Mouse (Mus musculus) kidney, adult 2 months (tissue): Measurements from ENCODE around the gene Frmd4a. TPM values are rescaled to one million over a fixed set of nuclear protein-coding genes. Genes with fewer than 3 reads are reported as not detected.

Source experiments
- DNase-seq: peaks from one replicate; pipeline ENCODE4 v3.0.0; 2021
- H3K27ac ChIP-seq: fragments of 200-500 bp; 2 replicates; pipeline ENCODE4 v1.5.1; 2012; ENCODE audit warnings: low read depth, low read length, control low read depth, inconsistent platforms; ENCODE audit not compliant: insufficient read depth
- H3K27me3 ChIP-seq: fragments of 200-500 bp; replicated peaks from 2 replicates; pipeline ENCODE4 v1.6.1; 2012; ENCODE audit warnings: mild to moderate bottlenecking, moderate library complexity, low read length, inconsistent platforms; ENCODE audit not compliant: control insufficient read depth, insufficient read depth
- H3K36me3 ChIP-seq: fragments of 200-500 bp; 2 replicates; pipeline ENCODE4 v1.6.1; 2012; ENCODE audit warnings: mild to moderate bottlenecking, moderate library complexity, low read length, inconsistent platforms; ENCODE audit not compliant: control insufficient read depth, insufficient read depth
- H3K4me1 ChIP-seq: fragments of 200-500 bp; 2 replicates; pipeline ENCODE4 v1.6.1; 2011; ENCODE audit warnings: low read length; ENCODE audit not compliant: control insufficient read depth, insufficient read depth
- H3K4me3 ChIP-seq: fragments of 200-500 bp; 2 replicates; pipeline ENCODE4 v1.5.1; 2011; ENCODE audit warnings: mild to moderate bottlenecking, low read depth, low read length, control low read depth; ENCODE audit not compliant: insufficient read depth
- CTCF ChIP-seq: fragments of 200-500 bp; conservative IDR thresholded peaks from 2 replicates; pipeline ENCODE4 v1.5.1; 2011; ENCODE audit warnings: low read depth, mild to moderate bottlenecking, control low read depth, low read length, moderate library complexity, mixed read lengths; ENCODE audit not compliant: insufficient read depth, insufficient read length
- POLR2A ChIP-seq: fragments of 200-500 bp; IDR thresholded peaks from one replicate; pipeline ENCODE4 v1.6.1; 2011; ENCODE audit warnings: low read depth, low read length, control low read depth
- WGBS: fragments of 180-500 bp; shearing (Covaris S2); methylation state at CpG from one replicate; pipeline ENCODE4 v1.1.7; 2018; 5-methylcytosine and 5-hydroxymethylcytosine counted together
- polyA plus RNA-seq: library from polyadenylated mRNA; depleted of rRNA; stranded (reverse); fragments of >200 nt; gene quantifications from 2 replicates; pipeline ENCODE4 v1.2.3, GENCODE M21; 2012

The Frmd4a gene
- polyA plus RNA-seq, 1 experiment: 5.8 TPM

DNA sequence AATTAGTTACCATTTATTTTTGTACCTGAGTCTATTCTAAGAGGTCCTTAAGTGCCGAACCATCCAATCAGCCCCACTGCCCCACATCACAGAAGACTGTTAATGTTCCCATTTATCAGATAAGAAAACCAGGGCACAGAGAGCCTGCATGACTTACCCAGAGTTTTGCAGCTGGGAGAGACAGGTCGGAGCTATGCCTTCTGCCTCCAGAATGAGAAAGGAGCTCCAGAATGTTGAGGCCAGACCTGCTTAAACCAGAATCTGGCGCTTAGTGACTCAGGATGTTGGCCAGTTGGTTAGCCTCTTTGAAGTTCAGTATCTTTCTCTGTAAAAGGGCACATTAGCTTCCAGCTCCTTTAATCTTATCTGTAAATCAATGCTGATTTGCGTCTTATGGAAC lies 422.4 kb downstream of the Frmd4a start:
- H3K4me3 ChIP-seq: no peak overlapping the region
- H3K27me3 ChIP-seq: no peaks in the 10 kb centered on the region
- DNase-seq: no peak
- TF ChIP-seq CTCF (no peak), POLR2A (no peak)
- WGBS: 71% methylated on average over 4 of the region's 4 CpGs
- H3K4me1 ChIP-seq: no peaks in the 10 kb centered on the region
- H3K27ac ChIP-seq: no peak overlapping the region
- H3K36me3 ChIP-seq: no peaks in the 10 kb centered on the region

DNA sequence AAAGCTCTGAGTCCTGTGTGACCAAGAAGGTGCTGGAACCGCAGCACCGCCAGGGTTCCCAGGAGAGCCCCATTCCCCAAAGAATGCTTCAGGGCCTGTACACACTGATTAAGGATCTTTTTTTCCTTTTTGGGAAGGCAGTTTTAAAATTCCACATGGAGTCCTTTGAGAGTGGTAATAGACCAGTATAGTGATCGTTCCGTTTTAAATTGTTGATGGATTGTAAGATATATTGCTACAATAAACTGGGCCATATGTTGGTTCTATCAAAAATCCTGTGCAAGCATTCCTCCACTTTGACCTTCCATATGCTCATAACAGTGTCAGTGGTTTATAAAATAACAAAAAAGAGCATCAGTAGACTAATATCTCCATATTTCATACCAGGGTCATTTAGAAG lies 424.3 kb downstream of the Frmd4a start:
- no peak for TF ChIP-seq POLR2A
- TF ChIP-seq CTCF: no peak
- no peak overlapping the region for H3K27ac ChIP-seq
- no peaks in the 10 kb centered on the region for H3K27me3 ChIP-seq
- no peak for DNase-seq
- no peak overlapping the region for H3K4me3 ChIP-seq
- H3K36me3 ChIP-seq: no peaks in the 10 kb centered on the region
- no peaks in the 10 kb centered on the region for H3K4me1 ChIP-seq
- WGBS: 85% methylated on average over 4 of the region's 4 CpGs

DNA sequence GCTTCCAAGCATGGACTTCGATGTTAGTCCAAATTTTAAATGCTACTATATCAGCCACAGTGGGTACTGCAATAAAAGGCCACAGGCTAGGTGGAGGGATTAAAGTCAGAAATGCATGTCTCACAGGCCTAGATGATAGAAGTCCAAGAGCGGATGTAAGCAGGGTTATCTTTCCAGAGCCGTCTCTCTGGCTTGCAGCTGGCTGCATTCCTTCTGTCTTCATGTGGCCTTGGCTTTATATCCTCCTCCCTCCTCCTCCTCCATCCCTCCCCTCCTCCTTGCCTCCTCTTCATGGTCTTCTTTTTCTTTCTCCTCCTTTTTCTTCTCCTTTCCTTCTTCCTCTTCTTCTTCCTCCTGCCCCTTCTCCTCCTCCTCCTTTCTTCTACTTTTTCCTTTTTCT lies 427.2 kb downstream of the Frmd4a start:
- Histone ChIP-seq H3K36me3 (no peaks in the 10 kb centered on the region), H3K4me3 (no peak overlapping the region), H3K27ac (no peak overlapping the region), H3K27me3 (no peaks in the 10 kb centered on the region), H3K4me1 (no peaks in the 10 kb centered on the region)
- 78% methylated on average over 3 of the region's 3 CpGs for WGBS
- DNase-seq: no peak
- TF ChIP-seq CTCF (no peak), POLR2A (no peak)

DNA sequence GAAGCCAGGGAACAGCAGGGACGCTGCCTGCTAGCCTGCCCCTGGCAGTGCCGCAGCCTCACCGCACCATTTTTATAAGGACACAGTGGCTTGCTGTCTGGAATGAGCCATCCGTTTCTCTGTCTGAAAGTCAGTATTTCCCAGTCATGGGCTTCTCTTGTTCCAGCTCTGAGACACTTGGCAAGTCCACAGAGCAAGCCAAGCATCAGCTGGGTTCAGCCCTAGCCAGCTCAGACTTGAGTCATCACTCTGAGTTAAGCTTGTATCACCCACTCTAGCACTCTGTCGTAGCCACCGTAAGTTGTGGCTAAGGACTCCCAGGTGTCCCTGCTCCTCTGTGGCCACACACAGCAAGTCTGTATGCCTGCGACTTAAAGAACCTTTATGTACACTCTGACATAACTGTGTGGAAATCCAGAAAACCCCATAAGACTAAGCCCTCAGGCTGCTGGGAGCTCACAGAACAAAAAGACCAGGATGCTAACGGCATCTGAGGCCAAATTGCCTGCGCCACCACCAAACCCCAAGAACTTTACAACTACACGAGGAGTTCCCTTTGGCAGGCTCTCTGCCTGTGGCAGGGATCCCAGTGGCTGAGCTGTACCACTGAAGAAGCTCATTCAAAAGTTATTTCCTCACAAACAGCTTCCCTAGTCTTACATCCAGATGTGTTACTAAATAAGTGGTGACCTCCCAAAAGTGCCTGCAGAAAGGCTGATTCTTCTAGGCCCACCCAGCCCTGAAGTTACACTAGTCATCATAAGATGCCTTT lies 428.3 kb downstream of the Frmd4a start:
- WGBS: 76% methylated on average over 10 of the region's 10 CpGs
- TF ChIP-seq POLR2A: no peak
- TF ChIP-seq CTCF: no peak
- Histone ChIP-seq H3K4me3 (no peak overlapping the region), H3K4me1 (no peaks in the 10 kb centered on the region), H3K36me3 (no peaks in the 10 kb centered on the region), H3K27ac (no peak overlapping the region), H3K27me3 (no peaks in the 10 kb centered on the region)
- no peak for DNase-seq

DNA sequence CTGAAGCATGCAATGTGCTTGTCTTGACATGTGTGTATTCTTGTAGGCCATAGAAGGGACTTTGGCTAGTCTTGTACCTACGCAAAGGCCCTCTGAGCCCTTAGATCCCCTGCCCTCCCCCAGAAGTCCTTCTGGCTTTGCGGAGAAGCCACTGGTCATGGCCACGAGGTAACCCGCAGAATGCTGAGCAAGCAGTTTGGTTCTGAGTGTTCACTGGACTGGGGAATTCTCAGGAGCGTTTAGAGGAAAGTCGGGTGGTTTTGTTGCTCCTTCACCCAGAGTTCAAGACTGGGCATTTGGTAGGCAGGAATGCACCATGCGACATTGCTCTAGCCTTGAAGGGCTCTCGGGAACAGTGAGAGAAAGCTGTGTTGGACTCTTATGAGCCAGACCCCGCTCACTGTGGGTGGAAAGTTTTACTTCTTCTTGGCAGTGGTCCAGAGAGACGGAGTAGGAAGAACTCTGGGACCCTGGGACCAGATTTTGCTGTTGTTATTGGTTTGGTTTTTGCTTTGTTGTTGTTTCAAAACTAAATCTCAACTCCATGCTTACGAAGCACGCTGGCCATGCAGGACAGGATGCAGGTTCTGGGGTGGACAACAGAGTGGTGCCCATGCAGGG lies 432.5 kb downstream of the Frmd4a start:
- 44% methylated on average over 12 of the region's 12 CpGs for WGBS
- no peaks in the 10 kb centered on the region for H3K4me1 ChIP-seq
- no peaks in the 10 kb centered on the region for H3K36me3 ChIP-seq
- H3K27ac ChIP-seq: no peak overlapping the region
- H3K4me3 ChIP-seq: no peak overlapping the region
- no peak for TF ChIP-seq CTCF
- no peak for TF ChIP-seq POLR2A
- DNase-seq: no peak
- no peaks in the 10 kb centered on the region for H3K27me3 ChIP-seq

DNA sequence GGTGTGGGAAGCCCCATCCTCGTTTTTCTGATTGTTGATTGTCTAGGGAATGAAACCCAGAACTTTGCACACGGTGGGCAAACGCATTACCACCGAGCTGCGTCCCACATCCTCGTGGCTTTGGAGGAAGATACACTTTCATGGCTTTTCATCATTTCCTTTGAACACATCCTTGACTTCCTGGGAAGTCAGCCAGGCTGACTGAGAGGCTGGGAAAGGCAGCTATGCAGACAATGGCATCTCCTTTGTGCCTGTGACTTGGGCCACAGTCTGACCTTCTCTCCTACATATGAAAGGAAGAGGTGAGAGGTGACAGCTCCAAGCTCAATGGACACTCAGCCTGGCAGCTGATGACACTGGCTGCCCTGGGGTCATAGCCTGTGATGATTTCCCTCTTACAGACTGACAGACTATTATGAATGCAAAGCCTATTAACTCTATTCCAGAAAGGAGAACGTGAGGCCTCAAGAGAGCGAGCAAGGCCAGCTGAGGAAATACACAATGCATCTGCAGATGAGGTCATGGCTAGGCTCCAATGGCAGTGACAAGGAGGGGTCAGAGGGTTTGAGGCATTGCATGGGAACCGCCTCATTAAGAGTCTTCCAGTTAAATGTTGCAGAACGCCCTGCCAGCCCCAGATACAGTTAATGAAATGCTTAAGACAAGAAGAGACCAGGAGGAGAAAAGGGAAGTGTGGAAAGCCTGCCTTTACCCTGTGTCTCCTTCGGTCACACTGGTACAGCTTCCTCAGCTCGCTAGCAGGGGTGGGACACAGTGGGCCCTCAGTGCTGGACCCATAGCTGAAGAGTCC lies 435.3 kb downstream of the Frmd4a start:
- Histone ChIP-seq H3K27me3 (no peaks in the 10 kb centered on the region), H3K27ac (no peak overlapping the region), H3K36me3 (no peaks in the 10 kb centered on the region), H3K4me3 (no peak overlapping the region), H3K4me1 (no peaks in the 10 kb centered on the region)
- 41% methylated on average over 12 of the region's 12 CpGs for WGBS
- peak; percentile 17 for DNase-seq
- TF ChIP-seq POLR2A: no peak
- TF ChIP-seq CTCF: no peak
